In genomic region chr9:3336661-3337060, GRCm38 (mm10) we compare ENCODE assay signal across 10 mouse cellular contexts. TPM values are rescaled to one million over a fixed set of nuclear protein-coding genes. Genes with fewer than 3 reads are reported as not detected.
DNase-seq lines count a peak whose midpoint lies in the region; ATAC-seq lines count a peak whose summit lies in the region.
"Had no signal": no experiment of that assay in that cellular context is flagged by ENCODE, and none has a peak within 500 bp of the region (broad histone marks: within the 10 kb centered on the region; RNA-seq: fewer than 3 reads in every experiment).

No protein-coding gene starts in this region.

- H3K36me3 ChIP-seq in heart, embryonic 13.5 days: peaks cover 27% of the 10 kb centered on the region
- H3K36me3 ChIP-seq in heart, embryonic 11.5 days (ENCODE audit: control insufficient read depth, insufficient read depth, low read length): peaks cover 8% of the 10 kb centered on the region; the same call in 1 of the 2 replicates
- no peaks in the 10 kb centered on the region for H3K36me3 ChIP-seq in neural tube, embryonic 11.5 days (ENCODE audit: control insufficient read depth, insufficient read depth, low read length)
- H3K36me3 ChIP-seq in liver, embryonic 12.5 days: peaks cover 36% of the 10 kb centered on the region
- no peaks in the 10 kb centered on the region; the same call in 1 of the 2 replicates for H3K36me3 ChIP-seq in stomach, embryonic 16.5 days (ENCODE audit: control insufficient read depth, insufficient read depth, low read length)

- H3K9ac ChIP-seq in heart, embryonic 13.5 days: no peak overlapping the region
- no peak overlapping the region for H3K9ac ChIP-seq in heart, embryonic 11.5 days (ENCODE audit: low read depth, low read length)
- no peak overlapping the region for H3K9ac ChIP-seq in neural tube, embryonic 11.5 days (ENCODE audit: low read length)
- peak overlapping the region; percentile 62 for H3K9ac ChIP-seq in liver, embryonic 12.5 days
- no peak overlapping the region for H3K9ac ChIP-seq in stomach, embryonic 16.5 days (ENCODE audit: low read length)

- DNase-seq in neural tube, embryonic 11.5 days (ENCODE audit: low spot score): no peak
- DNase-seq in neural tube, embryonic 10.5 days (ENCODE audit: extremely low spot score, low spot score): no peak
- DNase-seq in layer of hippocampus, adult 18-20 months (ENCODE audit: low spot score in 2 of 2): no peak
- DNase-seq: cerebellum, adult 11 months; left cerebral cortex, postnatal 4 days had no signal

- H3K4me3 ChIP-seq in heart, embryonic 13.5 days: peak overlapping the region; percentile 90
- no peak overlapping the region for H3K4me3 ChIP-seq in heart, embryonic 11.5 days (ENCODE audit: low read depth, low read length)
- H3K4me3 ChIP-seq in neural tube, embryonic 11.5 days (ENCODE audit: low read depth, low read length): no peak overlapping the region
- H3K4me3 ChIP-seq in liver, embryonic 12.5 days: peak overlapping the region; percentile 74
- no peak overlapping the region for H3K4me3 ChIP-seq in stomach, embryonic 16.5 days (replicated peaks; ENCODE audit: low read length)

- 82% methylated on average over 3 of the region's 3 CpGs for WGBS in heart, embryonic 13.5 days
- WGBS in heart, embryonic 11.5 days (ENCODE audit: insufficient replicate concordance): 87% methylated on average over 3 of the region's 3 CpGs
- 87% methylated on average over 3 of the region's 3 CpGs for WGBS in neural tube, embryonic 11.5 days
- WGBS in liver, embryonic 12.5 days (ENCODE audit: insufficient replicate concordance): 68% methylated on average over 3 of the region's 3 CpGs
- 89% methylated on average over 3 of the region's 3 CpGs for WGBS in stomach, embryonic 16.5 days

- no peak overlapping the region for H3K27ac ChIP-seq in heart, embryonic 13.5 days (replicated peaks)
- H3K27ac ChIP-seq in heart, embryonic 11.5 days (ENCODE audit: low read depth, low read length): no peak overlapping the region
- no peak overlapping the region for H3K27ac ChIP-seq in neural tube, embryonic 11.5 days (ENCODE audit: low read depth, low read length)
- peak overlapping the region; percentile 41 for H3K27ac ChIP-seq in liver, embryonic 12.5 days
- H3K27ac ChIP-seq in stomach, embryonic 16.5 days (ENCODE audit: low read length): no peak overlapping the region

- no peaks in the 10 kb centered on the region for H3K27me3 ChIP-seq in heart, embryonic 13.5 days (replicated peaks)
- no peaks in the 10 kb centered on the region for H3K27me3 ChIP-seq in heart, embryonic 11.5 days (ENCODE audit: control insufficient read depth, insufficient read depth, low read length)
- no peaks in the 10 kb centered on the region for H3K27me3 ChIP-seq in neural tube, embryonic 11.5 days (ENCODE audit: control insufficient read depth, insufficient read depth, low read length)
- H3K27me3 ChIP-seq in liver, embryonic 12.5 days (replicated peaks): no peaks in the 10 kb centered on the region
- no peaks in the 10 kb centered on the region for H3K27me3 ChIP-seq in stomach, embryonic 16.5 days (ENCODE audit: control insufficient read depth, insufficient read depth, low read length)

- peaks cover 6% of the 10 kb centered on the region for H3K4me1 ChIP-seq in heart, embryonic 13.5 days
- no peaks in the 10 kb centered on the region for H3K4me1 ChIP-seq in heart, embryonic 11.5 days (ENCODE audit: control insufficient read depth, insufficient read depth, low read length)
- 0 out of 2 replicates have a peak, but pooled peaks cover 2% of the 10 kb centered on the region for H3K4me1 ChIP-seq in neural tube, embryonic 11.5 days (ENCODE audit: control insufficient read depth, insufficient read depth, low read length)
- H3K4me1 ChIP-seq in liver, embryonic 12.5 days: peaks cover 43% of the 10 kb centered on the region
- no peaks in the 10 kb centered on the region; the same call in 1 of the 2 replicates for H3K4me1 ChIP-seq in stomach, embryonic 16.5 days (ENCODE audit: control insufficient read depth, insufficient read depth, low read length)

- no peak for ATAC-seq in heart, embryonic 13.5 days (ENCODE audit: extremely low read depth, insufficient number of reproducible peaks, low FRiP score, low TSS enrichment)
- ATAC-seq in heart, embryonic 11.5 days (replicated peaks; ENCODE audit: insufficient number of reproducible peaks, low FRiP score, low TSS enrichment): no peak
- no peak for ATAC-seq in neural tube, embryonic 11.5 days (ENCODE audit: insufficient read depth, low FRiP score, low TSS enrichment)
- ATAC-seq in liver, embryonic 12.5 days: no peak
- no peak for ATAC-seq in stomach, embryonic 16.5 days (ENCODE audit: insufficient read depth, low FRiP score)
- ATAC-seq in frontal cortex, adult (ENCODE audit: low TSS enrichment): no peak

- H3K4me2 ChIP-seq in heart, embryonic 13.5 days: peak overlapping the region; percentile 76
- H3K4me2 ChIP-seq in heart, embryonic 11.5 days: no peak overlapping the region
- H3K4me2 ChIP-seq in neural tube, embryonic 11.5 days (ENCODE audit: low read depth): 0 out of 2 replicates have a peak overlapping the region, but pooled peaks have one; percentile 12
- H3K4me2 ChIP-seq in liver, embryonic 12.5 days: peak overlapping the region; percentile 65
- peak overlapping the region; percentile 21; the same call in 1 of the 2 replicates for H3K4me2 ChIP-seq in stomach, embryonic 16.5 days (ENCODE audit: low read depth, low read length)

- H3K9me3 ChIP-seq in heart, embryonic 13.5 days: no peaks in the 10 kb centered on the region
- no peaks in the 10 kb centered on the region for H3K9me3 ChIP-seq in heart, embryonic 11.5 days (replicated peaks; ENCODE audit: control insufficient read depth, low read length)
- H3K9me3 ChIP-seq in neural tube, embryonic 11.5 days (ENCODE audit: control insufficient read depth, low read length): no peaks in the 10 kb centered on the region
- H3K9me3 ChIP-seq in liver, embryonic 12.5 days (replicated peaks): no peaks in the 10 kb centered on the region
- no peaks in the 10 kb centered on the region for H3K9me3 ChIP-seq in stomach, embryonic 16.5 days (replicated peaks; ENCODE audit: control insufficient read depth, low read length)

RNA-seq across cellular contexts. Expression of gene Alkbh8, which starts 1.7 kb away (rescaled TPM):
- polyA plus RNA-seq in heart, embryonic 13.5 days (2015; fragmentation: Nextera tagmentation; extraction: Ambion mirVana): 14.3 and 15.9 TPM in 2 replicates
- 18.4 and 19.4 TPM in 2 replicates for polyA plus RNA-seq in heart, embryonic 11.5 days (2014; fragmentation: Nextera tagmentation; extraction: Ambion mirVana)
- polyA plus RNA-seq in neural tube, embryonic 11.5 days (2014; fragmentation: Nextera tagmentation; extraction: Ambion mirVana): 34.4 and 37.4 TPM in 2 replicates
- polyA plus RNA-seq in liver, embryonic 12.5 days (2016; fragmentation: Nextera tagmentation; extraction: Ambion mirVana): 31.0 and 33.4 TPM in 2 replicates
- 21.3 and 22.7 TPM in 2 replicates for polyA plus RNA-seq in stomach, embryonic 16.5 days (2015; fragmentation: Nextera tagmentation; extraction: Ambion mirVana)
- 10 to 100 TPM; 40.5 to 42.0 TPM for total RNA-seq in layer of hippocampus, adult 18-20 months (2021)

Comparison
In these comparisons a context has a peak if more than half of its experiments do, and no peak if none do; other contexts are left out.
1. H3K4me3 ChIP-seq: peak in heart, embryonic 13.5 days (single experiment) and liver, embryonic 12.5 days (single experiment); none in heart, embryonic 11.5 days (single experiment), neural tube, embryonic 11.5 days (single experiment) and stomach, embryonic 16.5 days (single experiment).